Mouse (Mus musculus) right cerebral cortex, postnatal 14 days (tissue): Measurements from ENCODE around the gene Ppp2r3a.

Experiments
- DNase-seq: peaks from one replicate; pipeline ENCODE4 v3.0.0; 2022

Ppp2r3a gene

DNA sequence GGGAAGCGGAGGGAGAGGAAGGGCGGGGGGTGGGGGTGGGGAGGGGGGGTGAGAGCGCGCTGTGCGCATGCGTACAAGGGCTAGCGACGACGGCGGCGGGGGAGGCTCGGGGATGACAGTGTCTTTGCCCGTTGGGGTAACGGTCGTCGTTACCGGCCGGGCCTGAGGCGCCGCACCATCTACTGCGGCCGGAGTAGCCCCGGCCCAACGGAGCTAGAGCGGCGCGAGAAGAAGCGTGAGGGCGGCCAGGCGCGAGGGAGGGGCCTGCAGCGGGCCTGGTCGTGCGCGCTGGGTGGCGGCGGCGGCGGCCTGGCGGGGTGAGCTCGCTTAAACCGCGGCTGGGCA lies 177.6 kb downstream of the Ppp2r3a start, which contains the start of gene Msl2:
Gene Msl2 (plus strand): TSS at position 115 of the 345 bp plus-strand sequence.
- no peak for DNase-seq

DNA sequence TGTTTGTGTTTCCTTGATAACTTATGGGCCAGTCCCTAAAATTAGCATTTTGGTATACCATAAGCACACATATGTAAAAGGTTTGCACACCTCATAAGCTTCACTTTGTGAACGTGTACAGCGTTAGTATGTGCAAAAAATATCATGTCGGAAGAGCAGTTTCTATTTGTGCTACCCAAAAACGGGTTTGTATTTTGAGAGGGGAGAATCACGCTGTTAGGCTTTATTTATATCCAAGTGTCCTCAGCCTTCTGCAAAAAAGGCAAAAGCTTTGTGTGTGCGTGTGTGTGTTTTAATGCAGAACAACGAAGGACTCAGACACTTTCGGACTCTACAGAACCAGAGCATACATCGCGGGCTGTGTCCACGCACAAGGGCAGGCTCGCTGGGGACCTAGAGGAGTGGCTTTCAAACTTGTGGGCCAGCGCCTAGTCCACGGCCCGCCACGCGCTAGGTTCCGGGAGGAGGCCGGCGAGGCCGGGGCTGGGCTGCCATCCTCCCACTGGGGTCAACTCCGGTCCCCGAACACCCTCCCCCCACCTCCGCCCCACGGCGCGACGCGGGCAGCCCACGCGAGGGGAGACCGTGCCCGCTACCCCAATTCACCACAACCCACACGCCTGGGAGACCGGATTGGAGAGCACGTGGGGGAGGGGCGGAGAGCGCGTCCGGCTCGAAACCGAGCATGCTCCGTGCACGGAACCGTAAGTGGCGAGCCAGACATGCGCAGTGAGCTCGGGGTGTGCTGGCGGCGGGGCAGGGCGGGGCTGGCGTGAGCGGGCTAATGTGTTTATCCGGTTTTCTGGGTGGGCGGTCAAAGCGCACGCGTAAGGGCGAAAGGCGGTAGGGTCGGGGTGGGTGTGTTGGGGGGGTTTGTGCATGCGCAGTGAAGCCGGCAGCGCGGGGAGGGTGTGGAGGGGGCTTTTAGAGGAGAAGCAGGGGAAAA lies 178.3 kb downstream of the Ppp2r3a start:
- DNase-seq, result peak; percentile 100

DNA sequence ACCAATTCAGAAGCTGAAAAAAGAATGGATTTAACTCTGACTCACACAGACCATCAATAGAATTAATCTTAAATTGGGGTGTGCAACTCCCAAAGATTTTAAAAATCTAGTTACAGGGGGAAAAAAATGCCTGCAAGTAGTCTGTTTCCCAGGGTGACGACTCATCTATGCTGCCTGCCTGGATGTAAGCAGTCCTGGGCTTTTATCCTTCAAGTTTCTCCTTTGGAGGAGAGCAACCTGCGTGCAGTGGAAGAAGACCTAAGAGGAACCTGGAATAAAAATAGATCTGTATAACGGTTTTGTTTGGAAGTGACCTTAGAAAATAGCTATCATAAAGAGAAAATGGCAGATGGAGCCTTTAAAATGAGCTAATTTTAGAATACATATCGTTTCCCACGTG lies 179.1 kb downstream of the Ppp2r3a start:
- no peak for DNase-seq

- no peak for DNase-seq
Measured at GRCm38 (mm10) chr9:101069781-101070180, 181.8 kb downstream of the Ppp2r3a start.

GRCm38 (mm10) chr9:101065076-101065602 lies 186.5 kb downstream of the Ppp2r3a start:
- no peak for DNase-seq

DNA sequence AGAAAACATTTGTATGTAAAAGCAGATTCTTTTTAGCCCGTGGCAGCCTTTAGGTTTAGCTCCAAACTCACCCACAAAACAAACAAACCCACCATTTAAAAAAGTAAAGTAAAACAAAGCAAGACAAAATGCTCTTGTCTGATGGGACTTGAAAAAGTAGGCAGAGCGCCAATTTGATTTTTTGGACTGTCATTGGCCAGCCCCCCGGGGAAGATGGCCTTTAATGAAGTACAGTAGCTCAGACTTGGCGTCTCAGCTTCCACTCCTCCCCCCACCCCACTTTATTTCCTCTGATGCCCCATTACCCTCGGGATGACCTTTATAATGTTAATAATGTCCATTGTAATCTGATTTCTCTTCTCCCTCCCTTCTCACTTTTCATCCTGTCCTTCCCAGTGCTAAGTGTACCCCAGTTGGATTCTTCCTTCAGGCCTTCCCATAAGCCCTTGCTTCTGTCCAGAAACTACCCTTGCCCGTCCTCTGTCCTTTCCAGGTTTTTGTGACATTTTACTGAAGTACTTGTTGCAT lies 189.3 kb downstream of the Ppp2r3a start:
- DNase-seq, result no peak

DNA sequence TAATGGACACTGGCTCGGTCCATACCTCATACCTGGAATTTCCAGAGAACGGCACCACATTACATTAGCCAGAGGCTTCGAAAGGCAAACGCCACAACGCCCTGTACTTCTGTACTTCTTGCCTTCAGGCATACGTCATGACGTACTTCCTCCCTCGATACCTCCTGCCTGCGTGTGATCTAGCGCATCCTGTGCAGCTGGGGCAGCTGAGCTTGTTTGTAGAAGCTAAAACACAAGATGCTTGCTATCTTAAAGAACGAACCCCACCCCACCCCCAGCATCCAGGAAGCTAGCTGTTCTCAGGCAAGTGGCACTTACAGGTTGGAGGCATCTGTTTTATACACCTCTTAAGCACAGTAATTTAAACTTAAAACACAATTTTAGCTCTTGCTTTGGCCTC lies 190.6 kb downstream of the Ppp2r3a start:
- DNase-seq, result no peak

DNA sequence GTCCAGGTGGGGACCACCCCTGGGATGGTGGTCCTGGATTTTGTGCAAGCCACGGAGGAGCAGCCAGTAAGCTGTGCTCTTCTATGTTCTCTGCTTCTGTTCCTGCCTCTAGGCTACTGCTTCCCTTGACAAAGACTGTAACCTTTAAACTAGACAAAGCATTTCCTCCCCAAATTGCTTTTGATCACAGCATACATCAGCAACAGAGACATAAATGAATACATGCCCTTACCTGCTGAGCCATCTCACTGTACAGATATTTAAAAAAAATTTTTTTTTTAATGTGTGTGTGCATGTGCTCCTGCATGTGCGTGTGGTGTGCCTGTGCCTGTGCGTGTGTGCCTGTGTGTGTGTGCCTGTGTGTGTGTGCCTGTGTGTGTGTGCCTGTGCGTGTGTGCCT lies 194.4 kb downstream of the Ppp2r3a start:
- no peak for DNase-seq
